Mouse (Mus musculus): Measurements from ENCODE around the gene Usp5.
A peak's percentile ranks its signal among the peaks of the same experiment; 100 is the strongest.

GRCm38 (mm10) chr6:124836411-124836810 lies 7.1 kb upstream of the Usp5 start:
- TF ChIP-seq EP300 (IDR thresholded peaks at IDR 0.05) (no peak), CTCF (IDR thresholded peaks at IDR 0.05) (peak; percentile 40)

All from lung, postnatal 0 days (tissue).